Mouse (Mus musculus): ENCODE data around the gene Glp2r.

- TF ChIP-seq EP300 (IDR thresholded peaks at IDR 0.05; ENCODE audit: insufficient read depth, low read depth, low read length) (no peak), CTCF (IDR thresholded peaks at IDR 0.05; ENCODE audit: low read depth, low read length) (no peak)
These were observed 42.2 kb downstream of the Glp2r start for GRCm38 (mm10) chr11:67728726-67729125.
